Mouse (Mus musculus): ENCODE measurements around the gene Panx2. TPM values are rescaled to one million over a fixed set of nuclear protein-coding genes. Genes with fewer than 3 reads are reported as not detected.

Panx2 gene
- total RNA-seq, 2 experiments from 2014 or later: 101 to 120 TPM

DNA sequence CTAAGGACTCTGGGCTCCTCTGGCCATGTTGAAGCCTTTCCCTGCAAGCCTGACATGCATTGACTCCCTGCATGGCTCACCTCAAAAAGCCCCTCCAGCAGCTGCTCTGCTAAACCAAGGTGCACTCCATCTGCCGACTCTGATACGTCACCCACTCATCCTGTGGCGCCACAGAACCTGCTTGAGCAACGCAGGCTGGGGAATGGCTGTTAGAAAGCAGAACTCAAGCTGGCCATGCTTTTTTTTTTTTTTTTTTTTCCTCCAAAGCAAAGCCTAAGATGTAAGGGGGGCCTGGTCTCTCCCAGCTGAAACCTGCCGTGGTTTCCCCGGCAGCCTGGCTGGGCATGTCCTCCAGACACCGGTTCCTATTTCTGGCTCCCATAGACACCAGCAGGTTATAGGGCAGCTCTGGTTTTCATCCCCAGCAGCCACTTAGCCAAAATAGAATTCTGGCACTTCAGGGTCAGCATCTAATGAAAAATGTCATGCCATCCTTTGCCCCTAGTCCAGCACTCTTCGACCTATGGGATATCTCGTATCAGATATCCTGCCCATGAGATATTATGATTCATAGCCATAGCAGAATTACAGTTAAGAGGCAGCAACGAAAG, 14.6 kb downstream of the Panx2 start:
- intact Hi-C loops (cut with DNase I): no loop called here
- peak in 1 of 2 experiments; percentile 29 for DNase-seq (ENCODE audit: low spot score in 2 of 2)

DNA sequence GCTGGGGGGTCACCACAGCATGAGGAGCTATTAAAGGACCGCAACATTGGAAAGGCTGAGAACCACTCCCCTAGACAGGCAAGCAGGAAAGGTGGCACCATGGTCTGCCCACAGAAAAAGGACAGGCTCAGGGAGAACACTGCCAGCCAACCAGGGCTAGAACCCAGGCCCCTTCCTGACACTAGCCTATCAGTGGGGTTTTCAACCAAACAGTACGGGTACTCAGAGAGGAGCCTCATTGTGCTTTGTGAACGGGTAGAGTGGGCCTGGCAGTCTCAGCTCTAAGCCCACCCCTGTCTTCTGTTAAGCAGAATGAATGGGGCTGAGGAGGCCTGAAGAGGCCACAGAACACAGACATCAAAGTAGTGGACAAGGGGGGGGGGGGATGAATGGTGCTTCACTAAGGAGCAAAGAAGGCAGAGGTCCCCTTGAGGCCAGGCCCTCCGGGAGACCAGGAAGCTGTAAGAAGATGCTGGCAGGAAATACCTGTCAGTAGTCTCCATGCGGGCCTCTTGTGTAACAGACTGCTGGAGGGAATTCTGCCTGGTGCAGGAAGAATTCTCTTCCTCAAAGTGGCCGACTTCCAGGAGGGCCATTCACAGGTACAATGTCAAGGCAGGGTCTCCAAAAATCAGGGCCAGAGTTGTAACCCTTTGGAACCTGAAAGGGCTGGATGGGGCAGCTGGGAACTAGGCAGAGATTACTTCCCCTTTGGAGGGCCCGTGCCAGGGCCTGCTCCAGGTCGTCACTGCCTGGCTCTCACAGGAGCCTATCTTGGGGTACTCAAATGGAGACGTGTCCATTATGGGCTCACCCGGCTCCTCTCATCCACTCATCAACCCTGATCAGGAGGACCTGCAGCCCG, 15.3 kb downstream of the Panx2 start, which contains the start of gene Trabd:
Gene Trabd, plus strand, starts transcription at position 512 of the 865 bp plus-strand sequence.
- DNase-seq (ENCODE audit: low spot score in 2 of 2): no peak
- intact Hi-C loops (cut with DNase I): no loop called here

- intact Hi-C loops (cut with DNase I): no loop called here
- peak; percentile 80 to 82 for DNase-seq (ENCODE audit: low spot score in 2 of 2)
Measured at GRCm38 (mm10) chr15:89075478-89076147, 16.1 kb downstream of the Panx2 start.

- intact Hi-C loops (cut with DNase I): no loop called here
- DNase-seq (ENCODE audit: low spot score in 2 of 2): peak in 1 of 2 experiments; percentile 29
Measured at GRCm38 (mm10) chr15:89076156-89076731, 16.7 kb downstream of the Panx2 start.

GRCm38 (mm10) chr15:89078208-89078836, 18.8 kb downstream of the Panx2 start:
- intact Hi-C loops (cut with DNase I): no loop called here

DNA sequence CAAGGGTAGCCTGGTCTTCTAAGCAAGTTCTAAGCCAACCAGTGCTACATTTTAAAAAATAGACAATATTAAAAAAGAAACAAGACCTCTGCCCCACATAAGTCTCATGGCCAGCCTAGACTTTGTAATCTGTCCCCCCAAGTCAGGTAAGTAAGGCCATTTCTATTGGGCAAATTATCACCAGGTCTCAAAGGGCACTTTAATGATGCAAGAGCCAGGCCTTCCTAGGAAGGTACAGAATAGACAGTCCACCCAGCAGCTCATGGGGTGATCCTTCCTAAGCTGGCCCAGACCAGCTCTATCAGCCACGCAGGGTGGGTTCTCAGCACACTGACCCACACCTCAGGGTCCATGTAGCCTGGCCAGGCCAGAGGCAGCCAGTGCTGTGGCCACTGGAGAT, 24.4 kb downstream of the Panx2 start:
- DNase-seq (ENCODE audit: low spot score in 2 of 2): no peak
- intact Hi-C loops (cut with DNase I): loop anchor here (10.0 kb wide), 1 partner anchor 259 kb away; no protein-coding TSS in a partner anchor

More at GRCm38 (mm10) chr15:89078208-89078836, 18.8 kb downstream of the Panx2 start:
- no peak for DNase-seq (ENCODE audit: low spot score in 2 of 2)

- DNase-seq (ENCODE audit: low spot score in 2 of 2): no peak
- intact Hi-C loops (cut with DNase I): loop anchor here (5.0 to 10.0 kb wide), 2 partner anchors 153 to 260 kb away; no protein-coding TSS in a partner anchor
Measured at GRCm38 (mm10) chr15:89084826-89085225, 25.3 kb downstream of the Panx2 start.

DNA sequence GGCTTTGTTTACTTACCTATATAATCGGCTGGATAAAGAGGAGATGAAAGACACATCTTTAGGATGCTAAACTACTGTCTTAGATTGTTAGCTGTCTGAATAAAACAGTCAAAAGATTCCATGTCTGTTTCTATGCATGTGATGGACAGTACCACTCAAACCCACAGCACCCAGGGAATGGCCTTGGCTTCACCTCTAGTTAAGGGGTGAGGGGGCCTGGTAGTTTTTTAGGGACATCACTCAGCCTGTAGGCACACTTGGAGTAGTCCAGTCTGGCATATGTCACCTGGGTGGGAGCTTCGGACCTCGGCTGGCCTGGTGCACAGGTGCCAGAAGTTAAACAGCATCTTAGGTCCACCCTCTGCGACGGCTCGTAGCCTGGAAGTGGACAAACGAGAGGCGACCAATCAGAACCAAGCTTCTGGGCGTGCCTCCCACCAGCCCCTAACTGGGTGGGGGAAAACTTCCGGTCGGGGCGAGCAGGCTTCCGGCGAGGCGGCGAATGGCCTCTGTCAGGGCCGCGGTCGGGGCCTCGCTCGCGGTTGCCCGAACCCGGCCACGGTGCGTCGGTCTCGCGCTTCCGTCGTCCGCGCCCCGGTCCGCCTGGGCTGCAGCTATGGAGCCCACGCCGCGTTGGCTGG, 29.2 kb downstream of the Panx2 start, which contains the start of gene Selenoo:
Gene Selenoo, plus strand, starts transcription at position 478 of the 641 bp plus-strand sequence.
- peak; percentile 79 to 90 for DNase-seq (ENCODE audit: low spot score in 2 of 2)
- intact Hi-C loops (cut with DNase I): loop anchor here (5.0 to 10.0 kb wide), 2 partner anchors 156 to 264 kb away; no protein-coding TSS in a partner anchor

DNA sequence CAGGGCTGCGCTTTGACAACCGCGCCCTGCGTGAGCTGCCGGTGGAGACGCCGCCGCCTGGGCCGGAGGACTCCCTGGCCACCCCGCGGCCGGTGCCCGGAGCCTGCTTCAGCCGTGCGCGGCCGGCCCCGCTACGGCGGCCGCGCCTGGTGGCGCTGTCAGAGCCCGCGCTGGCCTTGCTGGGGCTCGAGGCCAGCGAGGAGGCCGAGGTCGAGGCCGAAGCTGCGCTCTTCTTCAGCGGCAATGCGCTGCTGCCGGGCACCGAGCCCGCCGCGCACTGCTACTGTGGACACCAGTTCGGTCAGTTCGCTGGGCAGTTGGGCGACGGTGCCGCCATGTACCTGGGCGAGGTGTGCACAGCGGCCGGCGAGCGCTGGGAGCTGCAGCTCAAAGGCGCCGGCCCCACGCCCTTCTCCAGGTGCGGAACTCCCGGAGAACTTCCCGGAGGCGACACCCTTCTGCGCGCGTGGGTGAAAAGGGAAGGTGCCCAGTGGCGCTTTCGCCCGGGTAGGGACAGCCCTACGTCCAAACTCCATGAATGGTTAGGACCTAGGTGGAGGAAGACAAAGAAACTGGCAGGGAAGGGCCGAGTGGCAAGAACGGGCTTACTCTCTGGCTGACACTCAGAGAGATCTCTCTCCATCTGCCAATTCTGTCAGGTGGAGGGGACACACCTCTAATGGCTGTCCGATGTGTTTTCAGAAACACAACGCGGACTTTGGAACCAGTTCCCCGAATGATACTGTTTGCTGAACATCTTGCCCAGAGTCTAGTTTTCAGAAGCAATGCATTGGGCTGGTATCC, 29.9 kb downstream of the Panx2 start:
- DNase-seq (ENCODE audit: low spot score in 2 of 2): peak in 1 of 2 experiments; percentile 23
- intact Hi-C loops (cut with DNase I): loop anchor here (5.0 to 10.0 kb wide), 2 partner anchors 157 to 265 kb away; no protein-coding TSS in a partner anchor

DNA sequence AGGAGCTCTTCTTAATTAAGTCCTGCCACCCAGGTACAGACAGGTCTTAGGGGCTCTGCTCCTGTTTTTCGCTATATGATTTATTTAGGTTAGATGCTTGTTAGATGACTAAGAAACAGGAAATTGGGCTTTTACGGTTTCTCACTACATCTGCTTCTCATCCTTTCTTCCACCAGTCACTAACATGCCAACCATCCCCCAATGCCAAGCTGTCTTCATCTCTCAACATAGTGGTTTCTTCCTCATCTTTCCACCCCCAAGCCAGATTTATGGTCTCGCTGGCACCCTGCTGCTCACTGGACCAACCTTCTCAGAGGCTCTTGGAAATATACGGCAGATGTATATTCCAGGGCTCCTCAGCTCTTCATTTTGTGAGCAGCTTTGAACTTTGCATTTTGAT, 31.1 kb downstream of the Panx2 start:
- intact Hi-C loops (cut with DNase I): no loop called here
- peak in 1 of 2 experiments; percentile 60 for DNase-seq (ENCODE audit: low spot score in 2 of 2)

GRCm38 (mm10) chr15:89092181-89092580, 32.6 kb downstream of the Panx2 start:
- intact Hi-C loops (cut with DNase I): no loop called here
- peak in 1 of 2 experiments; percentile 68 for DNase-seq (ENCODE audit: low spot score in 2 of 2)

DNA sequence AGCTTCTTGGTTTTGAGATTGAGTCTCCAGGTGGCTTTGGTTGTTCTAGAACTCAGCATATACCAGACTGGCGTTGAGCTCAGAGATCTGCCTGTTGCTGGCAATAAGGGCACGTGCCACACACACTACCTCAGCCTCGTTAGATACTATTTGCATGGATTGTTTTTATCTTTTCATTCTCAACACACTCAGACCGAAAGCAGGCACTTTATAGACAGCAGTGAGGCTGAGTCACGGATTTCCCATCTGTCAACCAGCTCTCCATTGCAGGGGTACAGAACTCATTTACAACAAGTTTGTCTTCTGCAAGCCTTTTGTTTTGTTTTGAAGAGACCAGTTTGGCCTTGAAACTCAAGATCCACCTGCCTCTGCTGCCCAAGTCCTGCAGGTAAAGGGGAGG, 37.9 kb downstream of the Panx2 start:
- DNase-seq (ENCODE audit: low spot score in 2 of 2): no peak
- intact Hi-C loops (cut with DNase I): no loop called here

- DNase-seq (ENCODE audit: low spot score in 2 of 2): no peak
- intact Hi-C loops (cut with DNase I): no loop called here
Measured at GRCm38 (mm10) chr15:89098616-89099015, 39.1 kb downstream of the Panx2 start.

DNA sequence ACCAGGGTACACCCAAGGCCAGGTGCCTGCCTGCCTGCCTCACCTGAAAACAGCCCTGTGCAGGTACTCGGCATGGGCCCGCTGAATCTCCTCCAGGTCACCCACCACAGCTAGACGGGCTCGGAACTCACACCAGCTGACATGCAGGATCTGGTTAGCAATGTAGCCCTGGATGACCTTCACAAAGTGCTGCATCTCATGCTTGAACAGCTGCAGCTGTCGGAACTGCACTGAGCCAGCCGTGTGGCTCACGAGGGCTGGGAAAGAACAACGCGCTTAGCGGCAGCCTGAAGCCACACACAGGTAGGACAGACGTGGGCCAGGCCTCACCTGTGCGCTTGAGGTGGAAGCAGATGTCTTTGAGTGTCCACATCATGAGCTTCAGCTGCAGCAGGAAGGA, 41.3 kb downstream of the Panx2 start:
- intact Hi-C loops (cut with DNase I): no loop called here
- no peak for DNase-seq (ENCODE audit: low spot score in 2 of 2)

DNA sequence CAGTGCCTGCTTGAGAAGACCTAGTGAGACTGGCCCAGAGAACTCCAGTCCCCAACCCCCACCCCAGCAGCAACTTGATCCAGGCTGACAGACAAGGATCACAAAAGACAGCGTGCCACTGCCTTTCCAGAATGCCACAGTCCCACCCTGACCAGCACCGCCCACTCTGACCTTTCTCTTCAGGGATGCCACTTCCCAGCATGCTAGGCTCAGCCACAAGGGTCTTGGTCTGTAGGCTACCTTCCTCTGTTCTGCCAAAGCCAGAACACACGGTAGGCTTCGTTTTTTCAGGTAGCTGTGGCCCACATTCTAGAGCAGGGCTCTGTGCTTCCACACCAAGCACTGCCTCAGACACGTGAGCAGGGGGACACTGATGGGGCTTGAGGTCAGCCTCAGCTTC, 43.1 kb downstream of the Panx2 start:
- DNase-seq (ENCODE audit: low spot score in 2 of 2): no peak
- intact Hi-C loops (cut with DNase I): no loop called here

DNA sequence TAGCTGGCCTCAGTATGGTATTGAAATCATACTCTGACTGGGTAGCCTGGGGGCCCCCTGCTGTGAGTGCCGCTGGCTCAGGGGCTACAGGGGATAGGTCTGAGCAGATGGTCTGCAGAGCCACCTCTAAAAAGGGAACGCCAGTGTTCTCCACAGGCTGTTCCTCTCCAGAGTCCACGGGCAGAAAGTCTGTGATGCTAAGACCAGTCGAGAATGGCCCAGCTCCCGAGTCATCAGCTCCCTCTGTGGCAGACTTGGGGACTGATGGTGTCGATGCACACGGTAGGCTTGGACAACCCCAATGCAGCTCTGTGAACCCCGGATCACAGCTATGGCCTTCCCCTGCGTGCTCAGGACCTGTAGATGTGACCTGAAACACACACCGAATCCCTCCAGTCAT, 44.4 kb downstream of the Panx2 start:
- intact Hi-C loops (cut with DNase I): no loop called here
- no peak for DNase-seq (ENCODE audit: low spot score in 2 of 2)

DNA sequence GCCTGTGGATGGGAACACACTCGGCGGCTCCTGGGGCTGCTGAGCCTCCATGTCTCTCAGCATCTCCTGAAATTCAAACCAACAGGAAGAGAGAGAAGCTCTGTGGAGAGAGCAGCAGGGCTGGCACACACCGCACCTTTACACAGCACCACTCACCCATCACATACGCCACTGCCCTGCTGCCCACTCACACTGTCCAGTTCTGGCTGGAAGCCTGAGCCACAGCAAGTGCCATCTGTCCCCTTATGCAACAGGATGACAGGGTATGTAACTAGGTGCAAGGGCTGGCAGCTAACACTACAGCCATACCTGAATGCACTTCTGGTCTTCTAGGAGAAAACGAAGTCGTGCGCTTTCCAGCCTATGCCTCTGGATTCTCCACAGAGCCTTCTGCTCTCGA, 44.9 kb downstream of the Panx2 start:
- peak; percentile 26 to 57 for DNase-seq (ENCODE audit: low spot score in 2 of 2)
- intact Hi-C loops (cut with DNase I): no loop called here

- intact Hi-C loops (cut with DNase I): no loop called here
- peak; percentile 17 to 33 for DNase-seq (ENCODE audit: low spot score in 2 of 2)
Measured at GRCm38 (mm10) chr15:89106073-89106472, 46.5 kb downstream of the Panx2 start.
